Mouse (Mus musculus) CH12.LX (cell line): ENCODE results near the gene B4gat1.

ENCODE experiments used
- CTCF ChIP-seq, 2 experiments: IDR thresholded peaks in 1 of 2; conservative IDR thresholded peaks in 1 of 2; 2 replicates each; pipeline ENCODE4 v1.5.1; 2011 to 2012; ENCODE audit warnings: low read depth in 2 of 2, low read length in 2 of 2, improper control_type of control experiment in 1 of 2, inconsistent platforms in 1 of 2, mild to moderate bottlenecking in 1 of 2, moderate library complexity in 1 of 2
- HCFC1 ChIP-seq: IDR thresholded peaks from 2 replicates; pipeline ENCODE4 v1.6.1; 2012; ENCODE audit warnings: low read depth, mild to moderate bottlenecking, inconsistent platforms, low read length, improper control_type of control experiment
- MAX ChIP-seq: IDR thresholded peaks from 2 replicates; pipeline ENCODE4 v1.6.1; 2011; ENCODE audit warnings: low read length, improper control_type of control experiment
- MYC ChIP-seq: IDR thresholded peaks from 2 replicates; pipeline ENCODE4 v1.6.1; 2011; ENCODE audit warnings: low read depth, mild to moderate bottlenecking, improper control_type of control experiment, low read length
- POLR2A ChIP-seq: IDR thresholded peaks from 2 replicates; pipeline ENCODE4 v1.6.1; 2011; ENCODE audit warnings: low read depth, mild to moderate bottlenecking, improper control_type of control experiment, low read length
- RCOR1 ChIP-seq: conservative IDR thresholded peaks from 2 replicates; pipeline ENCODE4 v1.6.1; 2012; ENCODE audit warnings: low read depth, mild to moderate bottlenecking, inconsistent platforms, low read length, improper control_type of control experiment

DNA sequence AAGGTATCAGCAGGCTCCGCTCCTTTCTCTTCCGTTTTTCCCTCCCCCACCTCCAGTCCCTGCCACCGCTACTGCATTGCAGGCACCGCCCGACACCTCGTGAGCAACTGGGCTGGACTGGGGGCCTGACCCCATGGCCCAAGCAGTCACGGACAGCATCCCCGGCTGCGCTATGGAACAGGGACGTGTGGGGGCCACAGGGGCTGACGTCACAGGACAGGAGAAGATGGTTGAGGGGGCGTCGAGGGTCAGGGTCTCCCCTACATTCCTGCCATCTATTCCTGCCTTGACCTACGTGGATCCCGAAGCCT lies 46.2 kb downstream of the B4gat1 start:
- TF ChIP-seq MYC: no peak
- no peak for TF ChIP-seq CTCF (conservative IDR thresholded peaks at IDR 0.05 in 1 of 2, IDR thresholded peaks at IDR 0.05 in 1 of 2; ENCODE audit: low read depth in 2 of 2, low read length in 2 of 2)
- no peak for TF ChIP-seq POLR2A
- TF ChIP-seq HCFC1: no peak
- no peak for TF ChIP-seq MAX
- no peak for TF ChIP-seq RCOR1
